Mouse (Mus musculus) G1E (cell line): ENCODE data around the gene Pfpl. TPM values are rescaled to one million over a fixed set of nuclear protein-coding genes. Genes with fewer than 3 reads are reported as not detected.

Source experiments
- ATAC-seq: 2 replicates; pipeline ENCODE4 v1.8.0; 2016; ENCODE audit warnings: mild to moderate bottlenecking; ENCODE audit not compliant: insufficient number of reproducible peaks, poor library complexity, low FRiP score, severe bottlenecking; ENCODE audit errors: extremely low read depth
- DNase-seq: peaks from one replicate; pipeline ENCODE4 v3.0.0; 2012; ENCODE audit warnings: low spot score
- H3K27me3 ChIP-seq: 2 replicates; pipeline ENCODE4 v1.6.1; 2012; ENCODE audit warnings: mild to moderate bottlenecking, low read length, inconsistent platforms; ENCODE audit not compliant: insufficient read depth
- H3K36me3 ChIP-seq: replicated peaks from 2 replicates; pipeline ENCODE3; 2012; ENCODE audit warnings: mild to moderate bottlenecking, inconsistent platforms
- H3K4me1 ChIP-seq: 2 replicates; pipeline ENCODE4 v1.6.1; 2012; ENCODE audit warnings: low read depth, low read length, inconsistent platforms, mixed read lengths; ENCODE audit not compliant: insufficient read depth
- H3K4me3 ChIP-seq: 2 replicates; pipeline ENCODE4 v1.5.1; 2012; ENCODE audit warnings: low read depth, mild to moderate bottlenecking, inconsistent platforms, low read length, moderate library complexity, mixed read lengths
- H3K9me3 ChIP-seq: replicated peaks from 2 replicates; pipeline ENCODE4 v1.6.1; 2012; ENCODE audit warnings: inconsistent platforms
- CTCF ChIP-seq: IDR thresholded peaks from 2 replicates; pipeline ENCODE4 v1.5.1; 2012; ENCODE audit warnings: low read depth, low read length, inconsistent platforms, mixed read lengths
- GATA1 ChIP-seq: IDR thresholded peaks from 2 replicates; pipeline ENCODE4 v1.6.1; 2012; ENCODE audit warnings: borderline replicate concordance, low read length, inconsistent platforms, mixed read lengths
- GATA2 ChIP-seq: IDR thresholded peaks from 2 replicates; pipeline ENCODE4 v1.6.1; 2012; ENCODE audit warnings: low read depth, low read length, inconsistent platforms, borderline replicate concordance
- POLR2AphosphoS5 ChIP-seq: IDR thresholded peaks from 2 replicates; pipeline ENCODE4 v1.6.1; 2012; ENCODE audit warnings: low read depth, low read length, inconsistent platforms; ENCODE audit not compliant: insufficient replicate concordance
- TAL1 ChIP-seq: conservative IDR thresholded peaks from 2 replicates; pipeline ENCODE4 v1.6.1; 2012; ENCODE audit warnings: low read depth, low read length, inconsistent platforms, mixed read lengths
- polyA plus RNA-seq: library from polyadenylated mRNA; stranded (reverse); fragments of >175 nt; gene quantifications from 2 replicates; pipeline ENCODE4 v1.2.3, GENCODE M21; 2012
- total RNA-seq, 2 experiments: library from RNA; stranded (forward) in 1 of 2; stranded (reverse) in 1 of 2; fragments of 200-1000 nt in 1 of 2; fragments of >200 nt in 1 of 2; fragmentation: Nextera tagmentation in 1 of 2; gene quantifications; 2 replicates each; pipeline ENCODE4 v1.2.3; 2014 to 2017

Gene Pfpl
- total and polyA plus RNA-seq, 3 experiments = 0.11 TPM; not detected in 2

DNA sequence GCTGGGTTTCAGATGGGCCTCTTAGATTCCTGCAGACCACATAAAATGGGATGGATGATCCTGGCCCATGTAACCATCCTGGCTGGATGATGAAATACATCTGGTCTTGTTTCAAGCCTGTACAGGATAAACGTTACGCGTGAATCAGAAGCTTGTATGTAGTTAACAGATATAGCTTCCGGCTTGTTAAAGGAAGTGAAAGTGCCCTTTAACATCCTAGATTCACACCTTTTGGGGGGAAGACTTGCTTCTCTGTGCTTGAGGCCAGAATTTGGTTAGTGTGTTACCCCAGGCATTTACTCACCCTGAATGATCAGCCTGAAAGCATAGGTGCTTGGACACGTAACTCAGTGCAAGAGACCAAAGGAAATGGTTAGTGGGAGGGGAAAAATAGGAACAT lies 604 bp upstream of the Pfpl start:
- Histone ChIP-seq H3K9me3 (no peaks in the 10 kb centered on the region), H3K4me3 (no peak overlapping the region), H3K36me3 (no peaks in the 10 kb centered on the region), H3K27me3 (no peaks in the 10 kb centered on the region), H3K4me1 (no peaks in the 10 kb centered on the region)
- no peak for ATAC-seq
- TF ChIP-seq GATA1 (no peak), TAL1 (no peak), POLR2AphosphoS5 (no peak), CTCF (no peak), GATA2 (no peak)
- DNase-seq = no peak

DNA sequence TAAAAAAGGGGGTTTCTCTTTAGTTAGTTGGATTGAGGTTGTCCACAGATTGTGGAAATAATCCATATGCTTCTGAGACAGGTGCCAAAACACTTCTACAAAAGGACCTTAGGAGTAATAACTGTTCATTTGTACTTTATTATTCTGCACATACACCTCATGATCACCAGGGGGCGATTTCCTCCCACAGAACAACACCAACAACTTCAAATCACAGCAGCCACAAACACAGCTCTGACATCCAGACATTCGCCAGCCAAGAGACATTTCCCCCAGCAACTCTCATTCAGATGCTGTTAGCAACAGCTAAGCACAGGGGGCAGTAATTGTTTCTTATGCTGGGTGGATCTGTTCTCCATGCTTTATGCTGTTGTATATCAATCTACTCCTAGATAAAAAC lies 5.3 kb downstream of the Pfpl start:
- DNase-seq = no peak
- H3K27me3 ChIP-seq = no peaks in the 10 kb centered on the region
- no peaks in the 10 kb centered on the region for H3K4me1 ChIP-seq
- ATAC-seq = no peak
- H3K36me3 ChIP-seq = no peaks in the 10 kb centered on the region
- TF ChIP-seq GATA2 (no peak), GATA1 (no peak), POLR2AphosphoS5 (no peak), CTCF (no peak)
- H3K4me3 ChIP-seq = no peak overlapping the region
- H3K9me3 ChIP-seq = no peaks in the 10 kb centered on the region

DNA sequence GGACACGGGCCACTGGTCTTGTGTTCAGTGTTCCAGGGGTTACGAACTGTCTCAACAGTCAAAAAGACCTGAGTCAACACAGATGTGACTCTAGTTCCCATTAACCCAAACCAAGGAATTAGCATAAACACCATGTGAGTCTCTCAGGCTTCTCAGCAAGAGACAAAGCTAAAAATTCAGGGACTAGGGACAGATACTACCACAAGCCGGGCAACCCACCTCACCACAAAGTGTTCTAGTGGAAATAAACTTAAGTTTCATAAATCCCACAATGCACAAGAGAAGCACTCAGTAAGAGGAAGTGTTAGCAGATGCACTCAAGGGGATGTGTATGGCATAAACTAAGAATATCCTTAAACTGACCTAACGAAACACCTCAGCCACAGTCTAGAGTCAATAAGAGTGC lies 7.3 kb downstream of the Pfpl start:
- ATAC-seq = no peak
- H3K9me3 ChIP-seq = no peaks in the 10 kb centered on the region
- no peaks in the 10 kb centered on the region for H3K4me1 ChIP-seq
- TF ChIP-seq POLR2AphosphoS5 = no peak
- TF ChIP-seq GATA1 = no peak
- no peak for TF ChIP-seq GATA2
- TF ChIP-seq TAL1 = no peak
- TF ChIP-seq CTCF = no peak
- no peaks in the 10 kb centered on the region for H3K27me3 ChIP-seq
- H3K4me3 ChIP-seq = no peak overlapping the region
- H3K36me3 ChIP-seq = no peaks in the 10 kb centered on the region
- no peak for DNase-seq

DNA sequence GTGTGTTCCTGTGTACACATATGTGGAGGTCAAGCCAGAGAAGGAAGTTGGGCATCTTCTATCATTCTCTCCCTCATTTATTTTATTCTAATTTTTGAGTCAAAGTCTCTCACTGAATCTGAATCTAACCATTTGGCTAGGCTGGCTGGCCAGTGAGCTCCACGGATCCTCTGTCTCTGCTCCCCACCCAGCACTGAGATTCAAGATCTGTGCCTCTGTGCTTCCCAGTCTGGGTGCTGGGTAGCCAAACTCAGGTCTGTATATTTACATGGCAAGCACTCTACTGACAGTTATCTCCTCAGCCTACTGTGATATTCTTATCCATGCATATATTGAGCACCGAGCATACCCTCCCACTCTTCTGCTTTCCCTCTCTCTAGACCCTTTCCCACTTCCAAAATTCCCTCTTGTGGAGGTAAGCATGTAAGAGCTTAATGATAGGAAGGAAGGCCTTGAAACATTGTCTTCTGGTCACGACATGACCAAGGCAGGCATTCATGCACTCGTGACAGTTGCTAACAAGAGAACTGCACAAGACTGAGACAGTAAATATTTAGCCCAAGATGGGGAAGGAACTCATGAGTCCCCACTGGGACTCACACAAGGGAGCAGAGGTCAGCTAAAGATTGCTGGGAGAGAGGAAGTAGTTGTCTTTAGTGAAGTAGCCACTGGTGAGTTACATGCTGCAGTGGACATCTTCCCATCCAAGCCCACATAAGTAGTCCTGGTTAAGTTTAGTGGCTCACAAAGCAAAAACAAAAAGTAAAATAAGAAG lies 8.2 kb downstream of the Pfpl start:
- Histone ChIP-seq H3K27me3 (no peaks in the 10 kb centered on the region), H3K4me1 (no peaks in the 10 kb centered on the region), H3K36me3 (no peaks in the 10 kb centered on the region), H3K9me3 (no peaks in the 10 kb centered on the region), H3K4me3 (no peak overlapping the region)
- no peak for ATAC-seq
- TF ChIP-seq GATA2 (no peak), POLR2AphosphoS5 (no peak), TAL1 (no peak), GATA1 (no peak), CTCF (no peak)
- DNase-seq = no peak

DNA sequence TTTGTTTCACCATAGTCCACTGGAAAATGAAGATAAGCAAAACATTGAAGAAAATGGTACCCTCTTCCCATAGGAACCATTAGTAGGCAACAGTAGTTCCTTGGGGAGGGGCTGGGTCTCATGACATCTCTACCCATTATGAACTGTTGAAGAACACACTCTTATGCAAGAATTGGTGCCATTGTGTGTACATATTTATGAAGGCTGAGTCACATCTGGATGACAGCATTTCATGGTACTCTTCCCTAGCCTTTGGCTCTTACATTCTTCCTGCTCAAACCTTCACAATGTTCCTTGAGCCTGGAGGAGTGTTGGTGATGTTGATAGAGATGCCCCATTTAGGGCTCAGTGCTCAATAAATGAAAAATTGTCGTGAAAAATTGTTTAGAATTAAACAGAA lies 11.9 kb downstream of the Pfpl start:
- no peak for ATAC-seq
- H3K4me1 ChIP-seq = no peaks in the 10 kb centered on the region
- no peak for TF ChIP-seq TAL1
- TF ChIP-seq GATA1 = no peak
- no peak for TF ChIP-seq GATA2
- TF ChIP-seq POLR2AphosphoS5 = no peak
- no peak for TF ChIP-seq CTCF
- H3K27me3 ChIP-seq = no peaks in the 10 kb centered on the region
- no peaks in the 10 kb centered on the region for H3K36me3 ChIP-seq
- H3K4me3 ChIP-seq = no peak overlapping the region
- no peak for DNase-seq
- no peaks in the 10 kb centered on the region for H3K9me3 ChIP-seq

DNA sequence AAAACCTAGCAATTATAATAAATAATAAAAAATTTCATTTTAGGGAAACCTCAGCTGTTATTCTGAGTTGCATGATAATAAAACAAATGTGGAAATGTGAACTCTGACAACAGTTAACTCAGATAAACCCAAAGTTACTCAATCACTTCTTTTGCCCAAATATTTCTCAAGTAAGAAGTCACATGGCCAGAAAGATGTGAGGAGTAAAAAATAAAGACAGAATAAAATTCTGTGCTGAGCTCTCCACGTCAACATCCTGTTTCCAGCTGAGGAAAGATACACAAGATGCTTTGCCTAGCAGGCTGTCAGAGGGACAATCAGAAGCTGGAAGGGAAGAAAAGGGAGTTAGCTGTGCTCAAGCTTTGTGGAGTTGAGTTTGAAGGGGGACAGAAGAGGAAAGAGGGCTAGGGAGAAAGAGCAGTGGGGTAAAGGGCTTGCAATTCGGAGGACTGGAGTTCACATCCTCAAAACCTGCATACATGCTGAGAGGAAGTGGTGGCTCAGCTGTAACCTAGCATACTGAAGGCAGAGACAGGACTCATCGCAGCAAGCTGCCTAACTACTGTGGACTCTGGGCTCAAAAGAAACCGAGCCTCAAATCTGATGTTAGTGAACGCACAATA lies 12.5 kb downstream of the Pfpl start:
- TF ChIP-seq GATA1 (no peak), POLR2AphosphoS5 (no peak), GATA2 (no peak), TAL1 (no peak)
- no peak overlapping the region for H3K4me3 ChIP-seq

DNA sequence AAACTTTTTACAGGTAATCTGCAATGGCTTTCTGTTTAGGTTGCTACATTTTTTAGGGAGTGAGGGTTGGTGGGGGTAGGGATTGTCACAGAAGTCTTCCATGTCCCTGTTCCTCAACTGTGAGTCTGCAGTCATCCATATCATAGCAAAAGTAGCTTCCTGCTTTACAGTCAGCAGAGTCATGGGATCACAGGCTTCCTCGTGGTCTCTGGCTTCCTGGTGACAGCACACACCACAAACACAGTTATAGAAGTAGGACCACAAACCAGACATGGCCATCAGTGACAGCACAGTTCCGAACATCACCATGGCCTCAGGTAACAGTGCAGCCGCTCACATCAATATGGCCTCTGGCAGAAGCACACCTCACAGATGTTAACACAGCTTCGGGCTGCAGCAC lies 14.9 kb downstream of the Pfpl start:
- Histone ChIP-seq H3K4me1 (no peaks in the 10 kb centered on the region), H3K9me3 (no peaks in the 10 kb centered on the region), H3K27me3 (no peaks in the 10 kb centered on the region), H3K4me3 (no peak overlapping the region), H3K36me3 (no peaks in the 10 kb centered on the region)
- ATAC-seq = no peak
- no peak for TF ChIP-seq CTCF
- no peak for TF ChIP-seq TAL1
- TF ChIP-seq GATA2 = no peak
- TF ChIP-seq GATA1 = no peak
- TF ChIP-seq POLR2AphosphoS5 = no peak
- no peak for DNase-seq

More for the DNA sequence above, 12.5 kb downstream of the Pfpl start:
- H3K4me1 ChIP-seq = no peaks in the 10 kb centered on the region
- H3K36me3 ChIP-seq = no peaks in the 10 kb centered on the region
- no peak for DNase-seq
- no peak for ATAC-seq
- no peaks in the 10 kb centered on the region for H3K27me3 ChIP-seq
- no peaks in the 10 kb centered on the region for H3K9me3 ChIP-seq
